Mouse (Mus musculus) lung, embryonic 15.5 days (tissue): ENCODE data around the gene Tmem200b. TPM values are rescaled to one million over a fixed set of nuclear protein-coding genes. Genes with fewer than 3 reads are reported as not detected.

Experiments used
- ATAC-seq: fragments of 200-750 bp; cut with Nextera tagmentation; 2 replicates; pipeline ENCODE4 v1.8.0; 2017; ENCODE audit warnings: moderate number of reproducible peaks, borderline replicate concordance; ENCODE audit not compliant: low FRiP score, low TSS enrichment; ENCODE audit errors: extremely low read depth
- H3K27ac ChIP-seq: fragments of 300-500 bp; sonication (generic); 2 replicates; pipeline ENCODE4 v1.5.1; 2015; ENCODE audit warnings: moderate library complexity, mild to moderate bottlenecking, inconsistent platforms
- H3K27me3 ChIP-seq: fragments of 300-500 bp; sonication (generic); 2 replicates; pipeline ENCODE4 v1.6.1; 2015; ENCODE audit warnings: inconsistent platforms
- H3K36me3 ChIP-seq: fragments of 300-500 bp; sonication (generic); 2 replicates; pipeline ENCODE4 v1.6.1; 2015; ENCODE audit warnings: inconsistent platforms
- H3K4me1 ChIP-seq: fragments of 300-500 bp; sonication (generic); 2 replicates; pipeline ENCODE4 v1.6.1; 2015; ENCODE audit warnings: inconsistent platforms
- H3K4me2 ChIP-seq: fragments of 300-500 bp; sonication (generic); 2 replicates; pipeline ENCODE4 v1.6.1; 2015; ENCODE audit warnings: inconsistent platforms, mild to moderate bottlenecking, moderate library complexity
- H3K4me3 ChIP-seq: fragments of 300-500 bp; sonication (generic); 2 replicates; pipeline ENCODE4 v1.5.1; 2015; ENCODE audit warnings: mild to moderate bottlenecking, inconsistent platforms
- H3K9ac ChIP-seq: fragments of 300-500 bp; sonication (generic); 2 replicates; pipeline ENCODE4 v1.6.1; 2015; ENCODE audit warnings: inconsistent platforms
- H3K9me3 ChIP-seq: fragments of 300-500 bp; sonication (generic); 2 replicates; pipeline ENCODE4 v1.6.1; 2016; ENCODE audit warnings: inconsistent platforms
- WGBS: fragments of 180-500 bp; shearing (Covaris S2); methylation state at CpG from one replicate; pipeline ENCODE4 v1.1.7; 2015; 5-methylcytosine and 5-hydroxymethylcytosine counted together
- polyA plus RNA-seq: library from polyadenylated mRNA; unstranded; fragments of >200 nt; fragmentation: Nextera tagmentation; extraction: Ambion mirVana; gene quantifications from 2 replicates; pipeline ENCODE4 v1.2.1, GENCODE M21; 2015

Tmem200b gene
- polyA plus RNA-seq, 1 experiment from 2014 or later = 1.1 TPM

GRCm38 (mm10) chr4:131888564-131888963 lies 33.0 kb upstream of the Tmem200b start:
- Histone ChIP-seq H3K36me3 (peaks cover 57% of the 10 kb centered on the region), H3K27me3 (no peaks in the 10 kb centered on the region), H3K9ac (no peak overlapping the region), H3K4me3 (no peak overlapping the region), H3K9me3 (no peaks in the 10 kb centered on the region), H3K4me2 (no peak overlapping the region), H3K27ac (no peak overlapping the region), H3K4me1 (0 out of 2 replicates have a peak, but pooled peaks cover 4% of the 10 kb centered on the region)
- WGBS = 74% methylated on average over 1 of the region's 1 CpGs
- ATAC-seq = no peak

- Histone ChIP-seq H3K27me3 (no peaks in the 10 kb centered on the region), H3K4me2 (no peak overlapping the region), H3K4me3 (no peak overlapping the region), H3K36me3 (peaks cover 60% of the 10 kb centered on the region), H3K27ac (no peak overlapping the region), H3K9me3 (no peaks in the 10 kb centered on the region), H3K4me1 (no peaks in the 10 kb centered on the region), H3K9ac (no peak overlapping the region)
- WGBS = 82% methylated on average over 3 of the region's 3 CpGs
- ATAC-seq = no peak
Measured at GRCm38 (mm10) chr4:131890692-131891091, 30.9 kb upstream of the Tmem200b start.

DNA sequence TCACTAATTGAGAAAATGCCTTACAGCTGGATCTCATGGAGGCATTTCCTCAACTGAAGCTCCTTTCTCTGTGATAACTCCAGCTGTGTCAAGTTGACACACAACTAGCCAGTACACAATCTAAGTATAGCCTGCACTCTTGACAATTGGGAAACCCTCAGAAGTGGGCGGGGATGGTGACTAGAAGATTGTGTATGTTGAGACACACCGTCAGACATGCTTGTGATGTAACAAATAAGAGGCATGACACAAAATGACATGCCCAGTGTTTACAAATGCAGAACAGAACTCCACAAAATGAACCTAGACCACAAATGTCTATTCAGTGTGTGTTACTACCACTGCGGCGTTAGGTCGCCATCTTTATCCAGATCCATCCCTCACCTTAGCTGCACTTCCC lies 24.5 kb upstream of the Tmem200b start:
- H3K27ac ChIP-seq = no peak overlapping the region
- no peaks in the 10 kb centered on the region for H3K9me3 ChIP-seq
- no peak overlapping the region for H3K9ac ChIP-seq
- 90% methylated on average over 5 of the region's 5 CpGs for WGBS
- ATAC-seq = no peak
- H3K4me3 ChIP-seq = no peak overlapping the region
- H3K27me3 ChIP-seq = no peaks in the 10 kb centered on the region
- no peak overlapping the region for H3K4me2 ChIP-seq
- H3K36me3 ChIP-seq = peaks cover 83% of the 10 kb centered on the region
- H3K4me1 ChIP-seq = no peaks in the 10 kb centered on the region

- Histone ChIP-seq H3K4me3 (no peak overlapping the region), H3K4me2 (no peak overlapping the region), H3K9me3 (no peaks in the 10 kb centered on the region), H3K27me3 (no peaks in the 10 kb centered on the region), H3K27ac (no peak overlapping the region), H3K36me3 (peaks cover 83% of the 10 kb centered on the region), H3K9ac (no peak overlapping the region), H3K4me1 (no peaks in the 10 kb centered on the region)
- 88% methylated on average over 8 of the region's 8 CpGs for WGBS
- ATAC-seq = no peak
Measured at GRCm38 (mm10) chr4:131897787-131898186, 23.8 kb upstream of the Tmem200b start.

DNA sequence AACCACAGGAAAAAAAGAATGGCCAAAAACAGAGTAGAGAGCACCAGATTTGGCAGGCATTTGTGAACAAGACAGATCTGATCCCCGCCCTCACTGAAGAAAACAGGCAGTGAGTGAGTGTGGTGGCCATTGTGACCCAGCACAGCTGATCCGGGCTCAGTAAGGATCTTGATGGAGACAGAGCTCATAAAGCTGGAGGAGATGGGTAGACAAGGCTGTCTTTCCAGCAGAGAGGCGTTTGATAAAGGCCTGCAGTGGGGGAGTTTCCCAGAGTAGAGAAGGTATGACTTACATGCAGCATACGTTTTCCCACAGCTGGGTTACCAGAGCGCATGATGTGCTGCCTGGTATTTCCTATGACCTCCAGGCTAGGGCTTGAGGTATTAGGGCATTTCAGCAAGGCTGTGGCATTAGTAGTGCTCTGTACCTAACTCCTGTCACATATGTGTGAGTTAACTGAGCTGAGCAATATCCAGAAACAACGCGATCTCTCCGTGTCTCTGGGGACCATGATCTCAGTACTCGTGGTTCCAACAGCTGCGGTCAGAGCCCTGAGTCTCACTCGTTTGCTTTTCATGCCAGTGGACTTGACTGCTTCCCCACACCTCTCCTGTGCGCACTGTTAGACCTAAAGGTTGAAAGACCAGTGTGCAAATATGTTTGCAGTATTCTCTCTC lies 22.9 kb upstream of the Tmem200b start:
- peaks cover 74% of the 10 kb centered on the region for H3K36me3 ChIP-seq
- no peaks in the 10 kb centered on the region for H3K9me3 ChIP-seq
- no peak for ATAC-seq
- 90% methylated on average over 12 of the region's 12 CpGs for WGBS
- no peak overlapping the region for H3K27ac ChIP-seq
- H3K4me1 ChIP-seq = no peaks in the 10 kb centered on the region
- no peak overlapping the region for H3K4me2 ChIP-seq
- H3K9ac ChIP-seq = no peak overlapping the region
- H3K4me3 ChIP-seq = no peak overlapping the region
- no peaks in the 10 kb centered on the region for H3K27me3 ChIP-seq

- no peak overlapping the region for H3K9ac ChIP-seq
- no peaks in the 10 kb centered on the region for H3K9me3 ChIP-seq
- no peak overlapping the region for H3K4me3 ChIP-seq
- no peak overlapping the region for H3K4me2 ChIP-seq
- WGBS = 74% methylated on average over 6 of the region's 6 CpGs
- ATAC-seq = no peak
- no peaks in the 10 kb centered on the region for H3K4me1 ChIP-seq
- peaks cover 72% of the 10 kb centered on the region for H3K36me3 ChIP-seq
- H3K27ac ChIP-seq = no peak overlapping the region
- H3K27me3 ChIP-seq = no peaks in the 10 kb centered on the region
Measured at GRCm38 (mm10) chr4:131899180-131899554, 22.4 kb upstream of the Tmem200b start.

GRCm38 (mm10) chr4:131901090-131901489 lies 20.5 kb upstream of the Tmem200b start:
- Histone ChIP-seq H3K27ac (no peak overlapping the region), H3K9ac (no peak overlapping the region), H3K27me3 (no peaks in the 10 kb centered on the region), H3K36me3 (peaks cover 65% of the 10 kb centered on the region), H3K4me1 (peaks cover under 1% of the 10 kb centered on the region; the same call in 1 of the 2 replicates), H3K4me3 (no peak overlapping the region), H3K4me2 (no peak overlapping the region), H3K9me3 (no peaks in the 10 kb centered on the region)
- 87% methylated on average over 15 of the region's 15 CpGs for WGBS
- ATAC-seq = no peak

GRCm38 (mm10) chr4:131904478-131904877 lies 17.1 kb upstream of the Tmem200b start:
- Histone ChIP-seq H3K36me3 (peaks cover 41% of the 10 kb centered on the region), H3K4me3 (no peak overlapping the region), H3K9ac (no peak overlapping the region), H3K27ac (no peak overlapping the region), H3K27me3 (no peaks in the 10 kb centered on the region), H3K4me1 (peaks cover 5% of the 10 kb centered on the region), H3K9me3 (no peaks in the 10 kb centered on the region), H3K4me2 (no peak overlapping the region)
- 54% methylated on average over 8 of the region's 8 CpGs for WGBS
- peak; percentile 21; the same call in 1 of the 2 replicates for ATAC-seq

DNA sequence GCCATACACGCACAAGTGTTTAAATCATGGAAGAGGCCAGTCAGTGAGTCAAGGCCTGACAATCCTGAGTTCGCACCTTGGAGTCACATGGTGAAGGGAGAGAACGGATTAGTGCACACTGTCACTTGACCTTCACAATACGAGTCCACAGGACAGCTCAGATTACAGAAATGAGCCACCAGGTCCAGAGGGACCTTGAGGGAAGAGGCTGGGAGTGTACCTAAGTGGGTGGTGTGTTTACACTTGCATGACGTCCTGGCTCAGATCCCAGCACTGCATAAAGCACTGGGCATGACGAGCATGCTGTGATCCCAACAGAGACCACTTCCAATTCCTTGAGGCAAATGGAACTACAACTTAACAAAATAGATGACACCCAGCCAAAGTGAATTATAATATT lies 15.1 kb upstream of the Tmem200b start:
- Histone ChIP-seq H3K9me3 (no peaks in the 10 kb centered on the region), H3K36me3 (peaks cover 21% of the 10 kb centered on the region), H3K4me2 (no peak overlapping the region), H3K27me3 (no peaks in the 10 kb centered on the region), H3K9ac (no peak overlapping the region), H3K27ac (no peak overlapping the region), H3K4me1 (peaks cover 21% of the 10 kb centered on the region), H3K4me3 (no peak overlapping the region)
- ATAC-seq = no peak
- 34% methylated on average over 6 of the region's 6 CpGs for WGBS

GRCm38 (mm10) chr4:131907912-131908311 lies 13.7 kb upstream of the Tmem200b start:
- Histone ChIP-seq H3K4me1 (peaks cover 21% of the 10 kb centered on the region), H3K27me3 (peaks cover 13% of the 10 kb centered on the region), H3K4me3 (no peak overlapping the region), H3K4me2 (no peak overlapping the region), H3K27ac (no peak overlapping the region), H3K9me3 (no peaks in the 10 kb centered on the region), H3K36me3 (peaks cover 8% of the 10 kb centered on the region), H3K9ac (no peak overlapping the region)
- no peak for ATAC-seq
- WGBS = 92% methylated on average over 3 of the region's 3 CpGs

DNA sequence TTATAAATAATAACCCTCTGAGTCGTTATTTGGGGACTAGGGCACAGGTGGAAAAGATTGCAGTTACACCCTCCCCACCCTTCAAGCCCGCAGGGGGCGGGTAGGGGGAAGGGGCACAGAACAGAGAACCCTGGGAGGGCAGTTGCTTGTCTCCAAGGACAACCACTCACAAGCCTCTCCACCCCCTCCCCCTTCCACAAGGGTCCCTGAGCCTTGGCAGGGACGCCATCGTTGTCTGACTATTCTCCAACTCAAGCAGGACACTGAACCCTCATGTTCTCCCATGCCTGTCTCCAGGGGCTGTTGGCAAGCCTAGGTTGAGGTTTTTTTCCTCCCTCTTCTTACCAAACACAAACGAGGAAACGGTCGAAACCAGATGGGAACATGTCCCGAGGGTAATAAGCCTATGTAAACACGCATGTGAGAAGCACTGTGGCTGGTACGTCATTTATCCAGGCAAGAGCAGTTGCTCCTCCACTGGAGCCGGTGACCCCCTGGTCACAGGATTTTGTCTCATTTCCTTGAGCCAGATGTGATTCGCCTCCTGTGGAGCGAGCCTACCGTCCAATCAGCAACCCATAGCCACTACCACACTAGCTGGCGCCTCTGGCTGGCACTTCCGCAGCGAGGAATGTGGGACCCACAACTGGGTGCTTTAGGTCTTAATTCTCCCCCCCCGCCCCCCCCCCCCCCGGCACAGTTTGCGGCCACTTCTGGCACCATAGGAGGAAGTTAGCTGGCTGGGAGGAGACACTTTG lies 11.2 kb upstream of the Tmem200b start:
- Histone ChIP-seq H3K36me3 (no peaks in the 10 kb centered on the region), H3K9me3 (no peaks in the 10 kb centered on the region), H3K4me1 (peaks cover 41% of the 10 kb centered on the region), H3K27ac (no peak overlapping the region), H3K9ac (no peak overlapping the region), H3K4me2 (peak overlapping the region; percentile 41), H3K27me3 (peaks cover 35% of the 10 kb centered on the region), H3K4me3 (peak overlapping the region; percentile 7; the same call in 1 of the 2 replicates)
- WGBS = 7% methylated on average over 18 of the region's 21 CpGs
- ATAC-seq = peak; percentile 33; the same call in 1 of the 2 replicates

GRCm38 (mm10) chr4:131911521-131911920 lies 10.1 kb upstream of the Tmem200b start:
- 35% methylated on average over 5 of the region's 5 CpGs for WGBS
- H3K27me3 ChIP-seq = peaks cover 46% of the 10 kb centered on the region
- H3K4me2 ChIP-seq = no peak overlapping the region
- peaks cover 37% of the 10 kb centered on the region for H3K4me1 ChIP-seq
- ATAC-seq = no peak
- H3K4me3 ChIP-seq = no peak overlapping the region
- no peak overlapping the region for H3K9ac ChIP-seq
- no peaks in the 10 kb centered on the region for H3K36me3 ChIP-seq
- no peak overlapping the region for H3K27ac ChIP-seq
- H3K9me3 ChIP-seq = no peaks in the 10 kb centered on the region
